Mouse (Mus musculus): ENCODE results near the gene Fam3a. TPM values are rescaled to one million over a fixed set of nuclear protein-coding genes. Genes with fewer than 3 reads are reported as not detected.
A peak's percentile ranks its signal among the peaks of the same experiment; 100 is the strongest.

Gene Fam3a
- polyA plus RNA-seq, 1 experiment from 2014 or later = 29.8 TPM

- Histone ChIP-seq H3K27ac (ENCODE audit: low read depth, low read length) (no peak overlapping the region), H3K36me3 (ENCODE audit: control insufficient read depth, insufficient read depth, low read length) (peaks cover 8% of the 10 kb centered on the region; the same call in 1 of the 2 replicates), H3K27me3 (replicated peaks; ENCODE audit: control insufficient read depth, insufficient read depth, low read length) (no peaks in the 10 kb centered on the region), H3K4me1 (ENCODE audit: control insufficient read depth, insufficient read depth, low read length) (no peaks in the 10 kb centered on the region), H3K9me3 (replicated peaks; ENCODE audit: control insufficient read depth, low read length) (no peaks in the 10 kb centered on the region), H3K4me2 (ENCODE audit: low read length) (no peak overlapping the region), H3K4me3 (ENCODE audit: low read depth, low read length) (no peak overlapping the region), H3K9ac (ENCODE audit: low read length) (no peak overlapping the region)
- ATAC-seq = peak; percentile 85
- DNase-seq (ENCODE audit: low spot score) = peak; percentile 84
Observed at GRCm38 (mm10) chrX:74413377-74413776, 20.3 kb upstream of the Fam3a start.

- DNase-seq (ENCODE audit: low spot score) = peak; percentile 31
- WGBS = 47% methylated on average over 2 of the region's 2 CpGs
- Histone ChIP-seq H3K4me2 (ENCODE audit: low read length) (no peak overlapping the region), H3K9me3 (replicated peaks; ENCODE audit: control insufficient read depth, low read length) (no peaks in the 10 kb centered on the region), H3K4me3 (ENCODE audit: low read depth, low read length) (no peak overlapping the region), H3K4me1 (ENCODE audit: control insufficient read depth, insufficient read depth, low read length) (no peaks in the 10 kb centered on the region), H3K27ac (ENCODE audit: low read depth, low read length) (no peak overlapping the region), H3K9ac (ENCODE audit: low read length) (no peak overlapping the region), H3K36me3 (ENCODE audit: control insufficient read depth, insufficient read depth, low read length) (peaks cover 8% of the 10 kb centered on the region; the same call in 1 of the 2 replicates), H3K27me3 (replicated peaks; ENCODE audit: control insufficient read depth, insufficient read depth, low read length) (no peaks in the 10 kb centered on the region)
- ATAC-seq = no peak
Observed at GRCm38 (mm10) chrX:74408340-74408739, 15.3 kb upstream of the Fam3a start.

GRCm38 (mm10) chrX:74400136-74400535 lies 7.1 kb upstream of the Fam3a start:
- no peaks in the 10 kb centered on the region for H3K4me1 ChIP-seq (ENCODE audit: control insufficient read depth, insufficient read depth, low read length)
- WGBS = 78% methylated on average over 3 of the region's 3 CpGs
- no peaks in the 10 kb centered on the region for H3K36me3 ChIP-seq (ENCODE audit: control insufficient read depth, insufficient read depth, low read length)
- ATAC-seq (no peak), DNase-seq (ENCODE audit: low spot score) (no peak)
- no peak overlapping the region for H3K27ac ChIP-seq (ENCODE audit: low read depth, low read length)
- no peak overlapping the region for H3K4me2 ChIP-seq (ENCODE audit: low read length)
- H3K27me3 ChIP-seq (replicated peaks; ENCODE audit: control insufficient read depth, insufficient read depth, low read length) = no peaks in the 10 kb centered on the region
- no peak overlapping the region for H3K9ac ChIP-seq (ENCODE audit: low read length)
- H3K4me3 ChIP-seq (ENCODE audit: low read depth, low read length) = no peak overlapping the region
- H3K9me3 ChIP-seq (replicated peaks; ENCODE audit: control insufficient read depth, low read length) = no peaks in the 10 kb centered on the region

- Histone ChIP-seq H3K27me3 (replicated peaks; ENCODE audit: control insufficient read depth, insufficient read depth, low read length) (no peaks in the 10 kb centered on the region), H3K36me3 (ENCODE audit: control insufficient read depth, insufficient read depth, low read length) (peaks cover 5% of the 10 kb centered on the region; the same call in 1 of the 2 replicates), H3K4me3 (ENCODE audit: low read depth, low read length) (no peak overlapping the region), H3K4me1 (ENCODE audit: control insufficient read depth, insufficient read depth, low read length) (peaks cover 5% of the 10 kb centered on the region; the same call in 1 of the 2 replicates), H3K27ac (ENCODE audit: low read depth, low read length) (no peak overlapping the region), H3K4me2 (ENCODE audit: low read length) (no peak overlapping the region), H3K9me3 (replicated peaks; ENCODE audit: control insufficient read depth, low read length) (no peaks in the 10 kb centered on the region), H3K9ac (ENCODE audit: low read length) (no peak overlapping the region)
- ATAC-seq = no peak
- no peak for DNase-seq (ENCODE audit: low spot score)
Observed at GRCm38 (mm10) chrX:74388153-74388552, 4.9 kb downstream of the Fam3a start.

GRCm38 (mm10) chrX:74384451-74384850 lies 8.6 kb downstream of the Fam3a start:
- H3K4me3 ChIP-seq (ENCODE audit: low read depth, low read length) = no peak overlapping the region
- DNase-seq (ENCODE audit: low spot score) (no peak), ATAC-seq (no peak)
- H3K4me1 ChIP-seq (ENCODE audit: control insufficient read depth, insufficient read depth, low read length) = no peaks in the 10 kb centered on the region
- H3K9ac ChIP-seq (ENCODE audit: low read length) = no peak overlapping the region
- H3K27ac ChIP-seq (ENCODE audit: low read depth, low read length) = no peak overlapping the region
- no peaks in the 10 kb centered on the region for H3K9me3 ChIP-seq (replicated peaks; ENCODE audit: control insufficient read depth, low read length)
- H3K27me3 ChIP-seq (replicated peaks; ENCODE audit: control insufficient read depth, insufficient read depth, low read length) = no peaks in the 10 kb centered on the region
- 83% methylated on average over 2 of the region's 2 CpGs for WGBS
- H3K36me3 ChIP-seq (ENCODE audit: control insufficient read depth, insufficient read depth, low read length) = peaks cover 5% of the 10 kb centered on the region; the same call in 1 of the 2 replicates
- H3K4me2 ChIP-seq (ENCODE audit: low read length) = no peak overlapping the region

- no peak within 1 kb of the TSS for H3K27ac ChIP-seq (ENCODE audit: low read depth, low read length)
Observed at GRCm38 (mm10) chrX:74372888-74373549, 20.1 kb downstream of the Fam3a start, which contains the start of the genes Ubl4a and Slc10a3. Ubl4a (minus strand) TSS chrX:74373218. Slc10a3 (minus strand) TSS chrX:74373349.

GRCm38 (mm10) chrX:74368209-74368909 lies 24.7 kb downstream of the Fam3a start:
- peak overlapping the region; percentile 61 for H3K4me2 ChIP-seq (ENCODE audit: low read length)
- no peaks in the 10 kb centered on the region for H3K27me3 ChIP-seq (replicated peaks; ENCODE audit: control insufficient read depth, insufficient read depth, low read length)
- DNase-seq (ENCODE audit: low spot score) (peak; percentile 47), ATAC-seq (peak; percentile 80)
- peak overlapping the region; percentile 55; the same call in 1 of the 2 replicates for H3K27ac ChIP-seq (ENCODE audit: low read depth, low read length)
- H3K4me3 ChIP-seq (ENCODE audit: low read depth, low read length) = peak overlapping the region; percentile 49
- H3K4me1 ChIP-seq (ENCODE audit: control insufficient read depth, insufficient read depth, low read length) = peaks cover 6% of the 10 kb centered on the region; the same call in 1 of the 2 replicates
- peak overlapping the region; percentile 77 for H3K9ac ChIP-seq (ENCODE audit: low read length)
- H3K36me3 ChIP-seq (ENCODE audit: control insufficient read depth, insufficient read depth, low read length) = no peaks in the 10 kb centered on the region
- WGBS = 40% methylated on average over 47 of the region's 49 CpGs
- no peaks in the 10 kb centered on the region for H3K9me3 ChIP-seq (replicated peaks; ENCODE audit: control insufficient read depth, low read length)

More at GRCm38 (mm10) chrX:74372888-74373549, 20.1 kb downstream of the Fam3a start, which contains the start of the genes Ubl4a and Slc10a3:
- 39% methylated on average over 32 of the region's 32 CpGs for WGBS
- peak; percentile 92 for DNase-seq (ENCODE audit: low spot score)
- no peaks in the 10 kb centered on the region for H3K27me3 ChIP-seq (replicated peaks; ENCODE audit: control insufficient read depth, insufficient read depth, low read length)
- H3K4me3 ChIP-seq (ENCODE audit: low read depth, low read length) = peak within 1 kb of the TSS; percentile 34
- peak; percentile 90 for ATAC-seq
- H3K4me2 ChIP-seq (ENCODE audit: low read length) = peak within 1 kb of the TSS; percentile 61
- no peaks in the 10 kb centered on the region for H3K36me3 ChIP-seq (ENCODE audit: control insufficient read depth, insufficient read depth, low read length)
- H3K4me1 ChIP-seq (ENCODE audit: control insufficient read depth, insufficient read depth, low read length) = 0 out of 2 replicates have a peak, but pooled peaks cover 2% of the 10 kb centered on the region
- H3K9me3 ChIP-seq (replicated peaks; ENCODE audit: control insufficient read depth, low read length) = no peaks in the 10 kb centered on the region
- H3K9ac ChIP-seq (ENCODE audit: low read length) = peak within 1 kb of the TSS; percentile 53

GRCm38 (mm10) chrX:74367512-74367911 lies 25.6 kb downstream of the Fam3a start:
- 78% methylated on average over 10 of the region's 10 CpGs for WGBS
- peak overlapping the region; percentile 61 for H3K4me2 ChIP-seq (ENCODE audit: low read length)
- DNase-seq (ENCODE audit: low spot score) = no peak

GRCm38 (mm10) chrX:74359171-74359570 lies 33.9 kb downstream of the Fam3a start:
- no peaks in the 10 kb centered on the region for H3K27me3 ChIP-seq (replicated peaks; ENCODE audit: control insufficient read depth, insufficient read depth, low read length)
- H3K4me2 ChIP-seq (ENCODE audit: low read length) = no peak overlapping the region
- WGBS = 56% methylated on average over 11 of the region's 11 CpGs
- ATAC-seq (no peak), DNase-seq (ENCODE audit: low spot score) (no peak)
- H3K4me3 ChIP-seq (ENCODE audit: low read depth, low read length) = no peak overlapping the region
- H3K9ac ChIP-seq (ENCODE audit: low read length) = no peak overlapping the region
- H3K27ac ChIP-seq (ENCODE audit: low read depth, low read length) = no peak overlapping the region
- no peaks in the 10 kb centered on the region for H3K36me3 ChIP-seq (ENCODE audit: control insufficient read depth, insufficient read depth, low read length)
- no peaks in the 10 kb centered on the region for H3K4me1 ChIP-seq (ENCODE audit: control insufficient read depth, insufficient read depth, low read length)
- H3K9me3 ChIP-seq (replicated peaks; ENCODE audit: control insufficient read depth, low read length) = no peaks in the 10 kb centered on the region

More at GRCm38 (mm10) chrX:74367512-74367911, 25.6 kb downstream of the Fam3a start:
- Histone ChIP-seq H3K27me3 (replicated peaks; ENCODE audit: control insufficient read depth, insufficient read depth, low read length) (no peaks in the 10 kb centered on the region), H3K9ac (ENCODE audit: low read length) (peak overlapping the region; percentile 77), H3K27ac (ENCODE audit: low read depth, low read length) (no peak overlapping the region), H3K36me3 (ENCODE audit: control insufficient read depth, insufficient read depth, low read length) (no peaks in the 10 kb centered on the region), H3K4me3 (ENCODE audit: low read depth, low read length) (peak overlapping the region; percentile 49), H3K4me1 (ENCODE audit: control insufficient read depth, insufficient read depth, low read length) (peaks cover 6% of the 10 kb centered on the region; the same call in 1 of the 2 replicates), H3K9me3 (replicated peaks; ENCODE audit: control insufficient read depth, low read length) (no peaks in the 10 kb centered on the region)
- no peak for ATAC-seq
